Mouse (Mus musculus) ES-Bruce4 (cell line): ENCODE measurements around the gene Zfp800.

Experiments
- CTCF ChIP-seq: IDR thresholded peaks from one replicate; pipeline ENCODE4 v1.8.1; 2011; ENCODE audit warnings: low read depth, low read length
- POLR2A ChIP-seq: IDR thresholded peaks from one replicate; pipeline ENCODE4 v1.8.1; 2011; ENCODE audit warnings: low read length; ENCODE audit not compliant: insufficient read depth

- TF ChIP-seq CTCF = no peak
- no peak for TF ChIP-seq POLR2A
Observed at GRCm38 (mm10) chr6:28214658-28215267, 183.0 kb downstream of the Zfp800 start.
